Comparison of ENCODE assay signal across 17 mouse cellular contexts in genomic region chr12:55444031-55444451, GRCm38 (mm10). TPM values are rescaled to one million over a fixed set of nuclear protein-coding genes. Genes with fewer than 3 reads are reported as not detected.
A peak's percentile ranks its signal among the peaks of the same experiment; 100 is the strongest.
DNase-seq lines count a peak whose midpoint lies in the region; ATAC-seq and TF ChIP-seq lines count a peak whose summit lies in the region.
"Had no signal": no experiment of that assay in that cellular context is flagged by ENCODE, and none has a peak within 500 bp of the region (broad histone marks: within the 10 kb centered on the region; RNA-seq: fewer than 3 reads in every experiment).

No protein-coding gene starts in this region.

- H3K9me3 ChIP-seq in heart, embryonic 13.5 days = no peaks in the 10 kb centered on the region
- H3K9me3 ChIP-seq in lung, embryonic 16.5 days (ENCODE audit: control insufficient read depth, low read length) = no peaks in the 10 kb centered on the region
- H3K9me3 ChIP-seq: forebrain, embryonic 10.5 days; heart, embryonic 10.5 days; neural tube, embryonic 13.5 days had no signal

- no peak overlapping the region for H3K4me2 ChIP-seq in heart, embryonic 13.5 days
- H3K4me2 ChIP-seq in lung, embryonic 16.5 days (ENCODE audit: low read depth, low read length) = no peak overlapping the region
- H3K4me2 ChIP-seq: neural tube, embryonic 13.5 days had no signal

- no peak for ATAC-seq in heart, embryonic 13.5 days (ENCODE audit: extremely low read depth, insufficient number of reproducible peaks, low FRiP score, low TSS enrichment)
- ATAC-seq in lung, embryonic 16.5 days (ENCODE audit: low read depth) = no peak

- TF ChIP-seq CTCF in small intestine, adult 2 months (IDR thresholded peaks at IDR 0.05; ENCODE audit: extremely low read depth, insufficient read length, insufficient replicate concordance, low read depth, low read length) = no peak

- no peak overlapping the region for H3K4me3 ChIP-seq in heart, embryonic 13.5 days
- no peak overlapping the region for H3K4me3 ChIP-seq in lung, embryonic 16.5 days (ENCODE audit: low read length)
- H3K4me3 ChIP-seq in small intestine, adult 2 months (ENCODE audit: low read depth, low read length) = no peak overlapping the region
- H3K4me3 ChIP-seq: forebrain, embryonic 10.5 days; heart, embryonic 10.5 days; neural tube, embryonic 13.5 days had no signal

- H3K4me1 ChIP-seq in heart, embryonic 13.5 days = peaks cover 59% of the 10 kb centered on the region
- peaks cover 38% of the 10 kb centered on the region for H3K4me1 ChIP-seq in lung, embryonic 16.5 days (replicated peaks; ENCODE audit: control insufficient read depth, insufficient read depth, low read length)
- H3K4me1 ChIP-seq in small intestine, adult 2 months (ENCODE audit: control insufficient read depth, insufficient read depth, insufficient read length, low read length) = peaks cover 45% of the 10 kb centered on the region; the same call in 1 of the 2 replicates

- H3K27ac ChIP-seq in heart, embryonic 13.5 days (replicated peaks) = peak overlapping the region; percentile 71
- peak overlapping the region; percentile 85 for H3K27ac ChIP-seq in lung, embryonic 16.5 days (ENCODE audit: low read length)
- H3K27ac ChIP-seq in small intestine, adult 2 months (ENCODE audit: insufficient read depth, low read depth, low read length) = peak overlapping the region; percentile 90
- H3K27ac ChIP-seq: forebrain, embryonic 10.5 days had no signal

- TF ChIP-seq POLR2A in small intestine, adult 2 months (IDR thresholded peaks at IDR 0.05; ENCODE audit: low read depth, low read length) = no peak

- WGBS in heart, embryonic 13.5 days = 83% methylated on average over 4 of the region's 4 CpGs
- 72% methylated on average over 4 of the region's 4 CpGs for WGBS in lung, embryonic 16.5 days
- 43% methylated on average over 4 of the region's 4 CpGs for whole genome bisulfite sequencing in small intestine, adult 2 months

- no peak for DNase-seq in heart, postnatal 25 days (ENCODE audit: low spot score)
- DNase-seq in lung, postnatal 10 days = no peak
- DNase-seq in thymus, postnatal 25 days = peak; percentile 72
- DNase-seq in right cerebral cortex, adult 18-20 months = no peak
- DNase-seq in layer of hippocampus, postnatal 10 days (ENCODE audit: low spot score in 2 of 2) = no peak
- DNase-seq: adrenal gland, postnatal 14 days; cerebellum, adult 18-20 months; kidney, adult 9 months; left cerebral cortex, postnatal 4 days; lung, adult 18-20 months; right cerebral cortex, postnatal 25 days had no signal

- H3K9ac ChIP-seq in heart, embryonic 13.5 days = 0 out of 2 replicates have a peak overlapping the region, but pooled peaks have one; percentile 1
- no peak overlapping the region for H3K9ac ChIP-seq in lung, embryonic 16.5 days (ENCODE audit: low read length)
- H3K9ac ChIP-seq: neural tube, embryonic 13.5 days had no signal

- H3K27me3 ChIP-seq in heart, embryonic 13.5 days (replicated peaks) = no peaks in the 10 kb centered on the region
- H3K27me3 ChIP-seq in lung, embryonic 16.5 days (ENCODE audit: control insufficient read depth, insufficient read depth, low read depth, low read length) = no peaks in the 10 kb centered on the region
- H3K27me3 ChIP-seq in small intestine, adult 2 months (ENCODE audit: control insufficient read depth, insufficient read depth, low read length) = no peaks in the 10 kb centered on the region
- H3K27me3 ChIP-seq: neural tube, embryonic 13.5 days had no signal

- no peaks in the 10 kb centered on the region for H3K36me3 ChIP-seq in heart, embryonic 13.5 days
- no peaks in the 10 kb centered on the region for H3K36me3 ChIP-seq in lung, embryonic 16.5 days (ENCODE audit: control insufficient read depth, insufficient read depth, low read length)
- H3K36me3 ChIP-seq in small intestine, adult 2 months (ENCODE audit: control insufficient read depth, insufficient read depth, low read length) = no peaks in the 10 kb centered on the region
- H3K36me3 ChIP-seq: forebrain, embryonic 10.5 days; heart, embryonic 10.5 days; neural tube, embryonic 13.5 days had no signal

- intact Hi-C loops in heart, postnatal 25 days (cut with DNase I) = no loop called here

RNA-seq across cellular contexts. Expression of gene Nfkbia, which starts 48.4 kb away (rescaled TPM):
- 47.0 and 56.0 TPM in 2 replicates for polyA plus RNA-seq in heart, embryonic 13.5 days (2015; fragmentation: Nextera tagmentation; extraction: Ambion mirVana)
- 10 to 100 TPM; 40.8 to 42.7 TPM for total RNA-seq in heart, postnatal 25 days (2021)
- 130 and 136 TPM in 2 replicates for polyA plus RNA-seq in lung, embryonic 16.5 days (2015; fragmentation: Nextera tagmentation; extraction: Ambion mirVana)
- polyA plus RNA-seq in small intestine, adult 2 months (2012; rRNA removed) = 171 and 272 TPM in 2 replicates
- total RNA-seq in layer of hippocampus, postnatal 10 days (2021) = 10 to 100 TPM; 34.0 to 43.0 TPM
